In the genomic region with DNA sequence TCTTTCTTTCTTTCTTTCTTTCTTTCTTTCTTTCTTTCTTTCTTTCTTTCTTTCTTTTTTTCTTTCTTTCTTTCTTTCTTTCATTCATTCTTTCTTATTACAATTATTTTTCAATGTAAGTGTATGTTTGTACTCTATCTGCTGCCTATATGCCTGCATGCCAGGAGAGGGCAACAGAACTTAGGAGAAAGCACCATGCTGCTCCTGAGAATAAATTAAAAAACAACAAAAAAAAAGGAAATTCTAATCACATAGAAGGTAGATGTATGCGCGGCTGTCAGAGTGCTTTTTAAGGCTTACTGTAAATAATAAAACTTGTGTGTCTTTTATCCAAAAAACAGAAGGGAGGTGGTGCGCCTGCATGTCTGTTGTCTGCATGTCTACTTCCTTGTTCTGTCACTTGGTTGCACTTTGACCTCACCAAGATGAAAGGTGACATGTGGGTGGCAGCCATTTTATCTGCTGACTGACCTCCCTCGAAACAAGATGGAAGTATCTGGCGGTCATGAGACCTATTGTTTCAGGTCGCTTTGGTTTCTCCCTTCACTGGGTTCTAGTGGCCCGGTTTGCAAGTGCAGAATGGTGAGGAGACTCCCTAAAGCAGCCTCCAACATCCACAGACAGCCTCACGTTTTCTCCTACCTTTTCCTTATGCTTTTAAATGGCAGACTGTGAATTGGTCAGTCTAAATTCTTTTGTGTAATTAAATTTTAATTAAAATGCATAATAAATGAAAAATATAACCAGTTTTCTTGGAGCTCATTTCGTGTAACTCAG, we compare ENCODE assay signal across 8 mouse cellular contexts.
DNase-seq lines count a peak whose midpoint lies in the region; ATAC-seq lines count a peak whose summit lies in the region.
"Not testable (repeated sequence)": the region's sequence is repeated elsewhere in the genome, so short reads cannot be mapped to it uniquely, and the experiment has no call there.

No protein-coding gene starts in this region.

- 67% methylated on average over 8 of the region's 9 CpGs for WGBS in embryonic facial prominence, embryonic 15.5 days
- WGBS in heart, embryonic 13.5 days = 71% methylated on average over 7 of the region's 9 CpGs
- 84% methylated on average over 7 of the region's 9 CpGs for WGBS in kidney, embryonic 14.5 days
- 83% methylated on average over 9 of the region's 9 CpGs for WGBS in limb, embryonic 10.5 days

- peak; percentile 80 for ATAC-seq in embryonic facial prominence, embryonic 15.5 days (ENCODE audit: insufficient number of reproducible peaks, low FRiP score, low TSS enrichment, low read depth)
- ATAC-seq in heart, embryonic 13.5 days (ENCODE audit: extremely low read depth, insufficient number of reproducible peaks, low FRiP score, low TSS enrichment) = peak; percentile 48; the same call in 1 of the 2 replicates
- ATAC-seq in kidney, embryonic 14.5 days (ENCODE audit: low FRiP score, low TSS enrichment) = peak; percentile 87
- ATAC-seq in megakaryocyte progenitor cell, adult 5-6 weeks (replicated peaks; ENCODE audit: poor library complexity) = 0 out of 2 replicates have a peak, but pooled peaks have one; percentile 33

- H3K9me3 ChIP-seq in embryonic facial prominence, embryonic 15.5 days (replicated peaks); heart, embryonic 13.5 days; kidney, embryonic 14.5 days (ENCODE audit: control insufficient read depth, low read length); limb, embryonic 10.5 days (replicated peaks): not testable (repeated sequence)

- H3K4me3 ChIP-seq in embryonic facial prominence, embryonic 15.5 days (replicated peaks); heart, embryonic 13.5 days; kidney, embryonic 14.5 days (ENCODE audit: low read length); limb, embryonic 10.5 days: not testable (repeated sequence)

- not testable (repeated sequence) for H3K4me1 ChIP-seq in embryonic facial prominence, embryonic 15.5 days; heart, embryonic 13.5 days; kidney, embryonic 14.5 days (ENCODE audit: control insufficient read depth, insufficient read depth, low read length); limb, embryonic 10.5 days

- not testable (repeated sequence) for H3K27ac ChIP-seq in embryonic facial prominence, embryonic 15.5 days (replicated peaks); heart, embryonic 13.5 days (replicated peaks); kidney, embryonic 14.5 days (ENCODE audit: low read depth, low read length); limb, embryonic 10.5 days

- DNase-seq in 3T3-L1 (ENCODE audit: low read depth, low spot score) = peak; percentile 73
- DNase-seq in adrenal gland, postnatal 10 days = peak; percentile 43
- peak; percentile 27 for DNase-seq in limb, embryonic 10.5 days (ENCODE audit: low spot score)
- DNase-seq in spleen, postnatal 10 days (ENCODE audit: low spot score in 2 of 2) = peak; percentile 21 to 54

- H3K27me3 ChIP-seq in embryonic facial prominence, embryonic 15.5 days; heart, embryonic 13.5 days (replicated peaks); kidney, embryonic 14.5 days (ENCODE audit: control insufficient read depth, insufficient read depth, low read length); limb, embryonic 10.5 days (ENCODE audit: low read depth, poor library complexity, severe bottlenecking): not testable (repeated sequence)

- H3K36me3 ChIP-seq in embryonic facial prominence, embryonic 15.5 days; heart, embryonic 13.5 days; kidney, embryonic 14.5 days (ENCODE audit: control insufficient read depth, insufficient read depth, low read length); limb, embryonic 10.5 days: not testable (repeated sequence)

- H3K4me2 ChIP-seq in embryonic facial prominence, embryonic 15.5 days (replicated peaks); heart, embryonic 13.5 days; kidney, embryonic 14.5 days (replicated peaks; ENCODE audit: low read depth, low read length): not testable (repeated sequence)

- not testable (repeated sequence) for H3K9ac ChIP-seq in embryonic facial prominence, embryonic 15.5 days; heart, embryonic 13.5 days; kidney, embryonic 14.5 days (ENCODE audit: low read depth, low read length)

Comparison
In these comparisons a context has a peak if more than half of its experiments do, and no peak if none do; other contexts are left out.
1. ATAC-seq: peak in every context shown above with its lines; median percentile 87 in kidney, embryonic 14.5 days; 80 in embryonic facial prominence, embryonic 15.5 days; 48 in heart, embryonic 13.5 days; 33 in megakaryocyte progenitor cell, adult 5-6 weeks.